25 mouse cellular contexts compared by ENCODE assay signal in genomic region chr3:144255596-144256550, GRCm38 (mm10). TPM values are rescaled to one million over a fixed set of nuclear protein-coding genes. Genes with fewer than 3 reads are reported as not detected.
DNase-seq lines count a peak whose midpoint lies in the region; ATAC-seq and TF ChIP-seq lines count a peak whose summit lies in the region.
"Had no signal": no experiment of that assay in that cellular context is flagged by ENCODE, and none has a peak within 500 bp of the region (broad histone marks: within the 10 kb centered on the region; RNA-seq: fewer than 3 reads in every experiment).

No protein-coding gene starts in this region.

- 55% methylated on average over 12 of the region's 12 CpGs for WGBS in intestine, embryonic 14.5 days
- WGBS in intestine, postnatal 0 days, result 40% methylated on average over 12 of the region's 12 CpGs
- 85% methylated on average over 12 of the region's 12 CpGs for whole genome bisulfite sequencing in forebrain, embryonic 12.5 days
- WGBS in hindbrain, embryonic 14.5 days, result 83% methylated on average over 12 of the region's 12 CpGs

- H3K4me1 ChIP-seq in intestine, embryonic 14.5 days (replicated peaks; ENCODE audit: control insufficient read depth, insufficient read depth, low read length), result peaks cover 7% of the 10 kb centered on the region; the same call in 1 of the 2 replicates
- H3K4me1 ChIP-seq in intestine, postnatal 0 days (replicated peaks; ENCODE audit: control insufficient read depth, insufficient read depth, low read length), result no peaks in the 10 kb centered on the region
- peaks cover 15% of the 10 kb centered on the region for H3K4me1 ChIP-seq in forebrain, embryonic 12.5 days
- no peaks in the 10 kb centered on the region; the same call in 1 of the 2 replicates for H3K4me1 ChIP-seq in hindbrain, embryonic 14.5 days (replicated peaks; ENCODE audit: control insufficient read depth, insufficient read depth, low read length)
- H3K4me1 ChIP-seq: heart, embryonic 15.5 days; kidney, embryonic 15.5 days; liver, embryonic 13.5 days had no signal

- ATAC-seq in intestine, embryonic 14.5 days (replicated peaks; ENCODE audit: low FRiP score, low TSS enrichment, low read depth), result 0 out of 2 replicates have a peak, but pooled peaks have one; percentile 64
- no peak for ATAC-seq in intestine, postnatal 0 days
- ATAC-seq in forebrain, embryonic 12.5 days (ENCODE audit: low FRiP score), result no peak
- ATAC-seq in hindbrain, embryonic 14.5 days (ENCODE audit: low FRiP score), result no peak
- ATAC-seq: activated CD4-positive, CD25-positive, alpha-beta regulatory T cell, adult 4 months; forebrain, embryonic 15.5 days; inflammation-experienced regulatory T-cells, adult 6 months had no signal

- no peak overlapping the region for H3K9ac ChIP-seq in intestine, embryonic 14.5 days (ENCODE audit: low read length)
- H3K9ac ChIP-seq in intestine, postnatal 0 days (ENCODE audit: low read depth, low read length), result no peak overlapping the region
- no peak overlapping the region for H3K9ac ChIP-seq in forebrain, embryonic 12.5 days
- no peak overlapping the region for H3K9ac ChIP-seq in hindbrain, embryonic 14.5 days
- H3K9ac ChIP-seq: forebrain, embryonic 15.5 days; heart, embryonic 15.5 days; hindbrain, embryonic 13.5 days; kidney, embryonic 15.5 days; limb, embryonic 12.5 days; liver, embryonic 13.5 days; lung, embryonic 14.5 days; neural tube, embryonic 15.5 days had no signal

- H3K9me3 ChIP-seq in intestine, embryonic 14.5 days (ENCODE audit: control insufficient read depth, low read length), result no peaks in the 10 kb centered on the region
- H3K9me3 ChIP-seq in intestine, postnatal 0 days (ENCODE audit: control insufficient read depth), result no peaks in the 10 kb centered on the region
- no peaks in the 10 kb centered on the region for H3K9me3 ChIP-seq in forebrain, embryonic 12.5 days
- no peaks in the 10 kb centered on the region for H3K9me3 ChIP-seq in hindbrain, embryonic 14.5 days (ENCODE audit: control insufficient read depth, low read length)
- H3K9me3 ChIP-seq: forebrain, embryonic 15.5 days; heart, embryonic 15.5 days; hindbrain, embryonic 13.5 days; kidney, embryonic 15.5 days; limb, embryonic 12.5 days; liver, embryonic 13.5 days; midbrain, embryonic 10.5 days; neural tube, embryonic 15.5 days had no signal

- DNase-seq in intestine, embryonic 14.5 days (ENCODE audit: low spot score), result no peak
- peak; percentile 90 for DNase-seq in adipocyte (ENCODE audit: low spot score)
- DNase-seq in adrenal gland, postnatal 14 days, result peak; percentile 68
- peak; percentile 53 for DNase-seq in yolk sac, embryonic 10.5 days (ENCODE audit: low spot score)
- no peak for DNase-seq in hindbrain, embryonic 14.5 days (ENCODE audit: low spot score)
- DNase-seq: cerebellum, adult 9-10 months; gastrocnemius, postnatal 10 days; heart, adult 18-20 months; heart, postnatal 36 days; liver, embryonic 13.5 days; lung, embryonic 14.5 days; right cerebral cortex, adult 18-20 months; right cerebral cortex, postnatal 4 days had no signal

- H3K27ac ChIP-seq in intestine, embryonic 14.5 days (ENCODE audit: low read depth), result no peak overlapping the region
- H3K27ac ChIP-seq in intestine, postnatal 0 days (ENCODE audit: low read depth, low read length), result no peak overlapping the region
- no peak overlapping the region for H3K27ac ChIP-seq in forebrain, embryonic 12.5 days
- H3K27ac ChIP-seq in hindbrain, embryonic 14.5 days, result no peak overlapping the region
- H3K27ac ChIP-seq: forebrain, embryonic 15.5 days; heart, embryonic 15.5 days; hindbrain, embryonic 13.5 days; kidney, embryonic 15.5 days; limb, embryonic 12.5 days; liver, embryonic 13.5 days; macrophage; midbrain, embryonic 10.5 days; neural tube, embryonic 15.5 days had no signal

- H3K36me3 ChIP-seq in intestine, embryonic 14.5 days (ENCODE audit: control insufficient read depth, insufficient read depth, low read length), result no peaks in the 10 kb centered on the region
- no peaks in the 10 kb centered on the region for H3K36me3 ChIP-seq in intestine, postnatal 0 days (ENCODE audit: control insufficient read depth, insufficient read depth)
- no peaks in the 10 kb centered on the region for H3K36me3 ChIP-seq in forebrain, embryonic 12.5 days (replicated peaks)
- no peaks in the 10 kb centered on the region for H3K36me3 ChIP-seq in hindbrain, embryonic 14.5 days (replicated peaks; ENCODE audit: control insufficient read depth, insufficient read depth)
- H3K36me3 ChIP-seq: forebrain, embryonic 15.5 days; heart, embryonic 15.5 days; hindbrain, embryonic 13.5 days; kidney, embryonic 15.5 days; limb, embryonic 12.5 days; liver, embryonic 13.5 days; midbrain, embryonic 10.5 days; neural tube, embryonic 15.5 days had no signal

- no peak overlapping the region for H3K4me2 ChIP-seq in intestine, embryonic 14.5 days (ENCODE audit: low read length)
- H3K4me2 ChIP-seq in intestine, postnatal 0 days (replicated peaks; ENCODE audit: low read depth), result no peak overlapping the region
- H3K4me2 ChIP-seq in forebrain, embryonic 12.5 days, result no peak overlapping the region
- no peak overlapping the region for H3K4me2 ChIP-seq in hindbrain, embryonic 14.5 days (replicated peaks)
- H3K4me2 ChIP-seq: forebrain, embryonic 15.5 days; heart, embryonic 15.5 days; hindbrain, embryonic 13.5 days; kidney, embryonic 15.5 days; limb, embryonic 12.5 days; liver, embryonic 13.5 days; lung, embryonic 14.5 days; neural tube, embryonic 15.5 days had no signal

- no peak overlapping the region for H3K4me3 ChIP-seq in intestine, embryonic 14.5 days (ENCODE audit: low read depth, low read length)
- no peak overlapping the region for H3K4me3 ChIP-seq in intestine, postnatal 0 days (ENCODE audit: low read depth, low read length)
- H3K4me3 ChIP-seq in forebrain, embryonic 12.5 days (replicated peaks), result no peak overlapping the region
- H3K4me3 ChIP-seq in hindbrain, embryonic 14.5 days (replicated peaks; ENCODE audit: low read length), result no peak overlapping the region
- H3K4me3 ChIP-seq: forebrain, embryonic 15.5 days; heart, embryonic 15.5 days; hindbrain, embryonic 13.5 days; kidney, embryonic 15.5 days; limb, embryonic 12.5 days; liver, embryonic 13.5 days; midbrain, embryonic 10.5 days; neural tube, embryonic 15.5 days had no signal

- H3K27me3 ChIP-seq in intestine, embryonic 14.5 days (replicated peaks; ENCODE audit: control insufficient read depth, insufficient read depth, low read length), result no peaks in the 10 kb centered on the region
- no peaks in the 10 kb centered on the region for H3K27me3 ChIP-seq in intestine, postnatal 0 days (replicated peaks; ENCODE audit: control insufficient read depth, insufficient read depth, low read length)
- peaks cover 3% of the 10 kb centered on the region; the same call in 1 of the 2 replicates for H3K27me3 ChIP-seq in forebrain, embryonic 12.5 days
- no peaks in the 10 kb centered on the region for H3K27me3 ChIP-seq in hindbrain, embryonic 14.5 days (ENCODE audit: control insufficient read depth, insufficient read depth, low read length)
- H3K27me3 ChIP-seq: forebrain, embryonic 15.5 days; heart, embryonic 15.5 days; hindbrain, embryonic 13.5 days; kidney, embryonic 15.5 days; limb, embryonic 12.5 days; liver, embryonic 13.5 days; neural tube, embryonic 15.5 days had no signal

- no peak for TF ChIP-seq CTCF in intestine, postnatal 0 days (IDR thresholded peaks at IDR 0.05; ENCODE audit: low read depth)

RNA-seq across cellular contexts. Expression of gene Lmo4, which starts 50.9 kb away (rescaled TPM):
- polyA plus RNA-seq in intestine, embryonic 14.5 days (2014; fragmentation: Nextera tagmentation; extraction: Ambion mirVana), result 73.4 and 80.0 TPM in 2 replicates
- polyA plus RNA-seq in intestine, postnatal 0 days (2015; fragmentation: Nextera tagmentation; extraction: Ambion mirVana), result 23.5 and 26.3 TPM in 2 replicates
- 67.1 and 69.0 TPM in 2 replicates for total RNA-seq in adrenal gland, postnatal 14 days (2021)
- polyA plus RNA-seq in forebrain, embryonic 12.5 days (2016; fragmentation: Nextera tagmentation; extraction: Ambion mirVana), result 50.7 and 55.2 TPM in 2 replicates
- polyA plus RNA-seq in hindbrain, embryonic 14.5 days (2014; fragmentation: Nextera tagmentation; extraction: Ambion mirVana), result 108 and 114 TPM in 2 replicates

Comparison
In these comparisons a context has a peak if more than half of its experiments do, and no peak if none do; other contexts are left out.
1. DNase-seq: peak in adipocyte (single experiment), adrenal gland, postnatal 14 days (single experiment) and yolk sac, embryonic 10.5 days (single experiment); none in intestine, embryonic 14.5 days (single experiment) and hindbrain, embryonic 14.5 days (single experiment).